Mouse (Mus musculus): Measurements from ENCODE around the gene Idh3g. TPM values are rescaled to one million over a fixed set of nuclear protein-coding genes. Genes with fewer than 3 reads are reported as not detected.

Gene Idh3g
- 210 and 219 TPM in 2 replicates for polyA plus RNA-seq (2014; fragmentation: Nextera tagmentation; extraction: Ambion mirVana)

DNA sequence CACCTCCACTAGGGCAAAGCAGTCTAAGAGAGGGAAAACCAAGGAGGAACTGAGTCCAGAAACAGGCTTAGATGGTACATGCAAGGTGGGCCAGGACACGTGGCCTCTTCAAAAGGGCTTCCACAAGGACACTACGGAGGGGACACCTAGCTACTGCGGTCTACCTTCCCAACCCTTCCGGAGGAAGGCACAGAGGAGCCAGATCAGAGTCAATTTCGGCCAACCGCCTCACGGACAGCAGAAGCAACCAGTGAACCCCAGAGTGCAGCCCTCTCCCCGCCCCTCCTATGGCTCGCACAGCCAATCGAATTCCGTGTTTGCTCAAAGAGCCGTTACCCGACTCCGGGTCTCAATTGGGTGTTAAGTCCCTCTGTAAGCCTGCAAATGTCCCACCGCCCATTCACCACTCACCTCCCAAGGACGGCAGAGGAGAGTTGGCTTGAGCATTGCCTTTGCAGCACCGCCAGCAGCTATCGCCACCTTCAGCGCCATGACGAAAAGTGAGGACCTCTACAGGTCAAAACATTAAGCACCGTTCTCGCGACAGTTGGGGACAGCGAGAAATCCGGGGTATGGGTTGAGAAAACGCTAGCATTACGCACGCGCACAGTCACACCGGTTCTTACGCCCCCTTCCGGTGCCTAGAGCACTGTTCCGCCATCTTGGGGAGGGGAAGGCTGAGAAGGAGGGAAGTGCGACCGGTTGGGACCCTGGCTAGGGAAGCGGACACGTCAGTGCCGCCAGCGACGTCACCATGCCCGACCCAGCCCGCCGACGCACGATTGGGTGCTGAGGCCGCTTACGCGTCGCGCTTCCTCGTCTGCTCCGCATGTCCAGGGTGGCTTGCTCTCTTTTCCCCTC lies at the start of gene Idh3g, which contains the start of gene Ssr4:
Gene Idh3g (minus strand): TSS at position 534 of the 861 bp plus-strand sequence.
Gene Ssr4 (plus strand): TSS at position 665 of the 861 bp plus-strand sequence.
- peak within 1 kb of the TSS; percentile 70 for H3K4me2 ChIP-seq
- ATAC-seq (ENCODE audit: insufficient read depth) = peak; percentile 98
- no peaks in the 10 kb centered on the region for H3K9me3 ChIP-seq (ENCODE audit: low read depth, low read length)
- peaks cover 31% of the 10 kb centered on the region; the same call in 1 of the 2 replicates for H3K36me3 ChIP-seq (ENCODE audit: insufficient read depth)
- H3K27ac ChIP-seq (ENCODE audit: low read depth) = peak within 1 kb of the TSS; percentile 88
- WGBS = 10% methylated on average over 51 of the region's 52 CpGs
- peak within 1 kb of the TSS; percentile 60 for H3K4me3 ChIP-seq (ENCODE audit: low read depth, low read length)
- H3K27me3 ChIP-seq (ENCODE audit: insufficient read depth, low read length) = no peaks in the 10 kb centered on the region
- peak; percentile 70 for TF ChIP-seq CTCF (IDR thresholded peaks at IDR 0.05; ENCODE audit: low read depth)
- peaks cover 5% of the 10 kb centered on the region; the same call in 1 of the 2 replicates for H3K4me1 ChIP-seq (ENCODE audit: insufficient read depth)
- peak within 1 kb of the TSS; percentile 70 for H3K9ac ChIP-seq
- peak; percentile 97 for DNase-seq

DNA sequence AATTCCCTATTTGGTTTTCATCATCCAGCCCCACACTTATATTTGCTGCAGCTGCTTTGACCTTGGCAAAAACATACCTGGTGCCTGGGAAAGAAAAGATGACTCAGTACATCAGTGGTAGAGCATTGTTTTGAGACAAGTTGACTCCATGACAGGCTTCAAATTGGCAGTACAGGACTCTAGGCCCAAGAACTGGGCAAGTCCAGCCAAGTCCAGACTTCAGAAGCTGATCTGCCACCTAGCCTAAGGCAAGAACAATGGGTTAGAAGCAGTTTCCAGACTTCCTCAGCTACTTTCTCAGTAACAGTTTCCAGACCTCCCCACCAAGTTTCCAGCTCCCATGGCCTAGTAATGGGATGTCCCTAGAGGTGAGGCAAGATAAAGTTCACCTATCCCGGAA lies 49.0 kb upstream of the Idh3g start:
- H3K9ac ChIP-seq = no peak overlapping the region
- no peak overlapping the region for H3K4me3 ChIP-seq (ENCODE audit: low read depth, low read length)
- no peaks in the 10 kb centered on the region for H3K27me3 ChIP-seq (ENCODE audit: insufficient read depth, low read length)
- DNase-seq (no peak), ATAC-seq (ENCODE audit: insufficient read depth) (no peak)
- no peak overlapping the region for H3K4me2 ChIP-seq
- no peak for TF ChIP-seq CTCF (IDR thresholded peaks at IDR 0.05; ENCODE audit: low read depth)
- no peak overlapping the region for H3K27ac ChIP-seq (ENCODE audit: low read depth)
- no peaks in the 10 kb centered on the region for H3K36me3 ChIP-seq (ENCODE audit: insufficient read depth)
- H3K4me1 ChIP-seq (ENCODE audit: insufficient read depth) = no peaks in the 10 kb centered on the region
- WGBS = 81% methylated on average over 1 of the region's 1 CpGs
- H3K9me3 ChIP-seq (ENCODE audit: low read depth, low read length) = no peaks in the 10 kb centered on the region

DNA sequence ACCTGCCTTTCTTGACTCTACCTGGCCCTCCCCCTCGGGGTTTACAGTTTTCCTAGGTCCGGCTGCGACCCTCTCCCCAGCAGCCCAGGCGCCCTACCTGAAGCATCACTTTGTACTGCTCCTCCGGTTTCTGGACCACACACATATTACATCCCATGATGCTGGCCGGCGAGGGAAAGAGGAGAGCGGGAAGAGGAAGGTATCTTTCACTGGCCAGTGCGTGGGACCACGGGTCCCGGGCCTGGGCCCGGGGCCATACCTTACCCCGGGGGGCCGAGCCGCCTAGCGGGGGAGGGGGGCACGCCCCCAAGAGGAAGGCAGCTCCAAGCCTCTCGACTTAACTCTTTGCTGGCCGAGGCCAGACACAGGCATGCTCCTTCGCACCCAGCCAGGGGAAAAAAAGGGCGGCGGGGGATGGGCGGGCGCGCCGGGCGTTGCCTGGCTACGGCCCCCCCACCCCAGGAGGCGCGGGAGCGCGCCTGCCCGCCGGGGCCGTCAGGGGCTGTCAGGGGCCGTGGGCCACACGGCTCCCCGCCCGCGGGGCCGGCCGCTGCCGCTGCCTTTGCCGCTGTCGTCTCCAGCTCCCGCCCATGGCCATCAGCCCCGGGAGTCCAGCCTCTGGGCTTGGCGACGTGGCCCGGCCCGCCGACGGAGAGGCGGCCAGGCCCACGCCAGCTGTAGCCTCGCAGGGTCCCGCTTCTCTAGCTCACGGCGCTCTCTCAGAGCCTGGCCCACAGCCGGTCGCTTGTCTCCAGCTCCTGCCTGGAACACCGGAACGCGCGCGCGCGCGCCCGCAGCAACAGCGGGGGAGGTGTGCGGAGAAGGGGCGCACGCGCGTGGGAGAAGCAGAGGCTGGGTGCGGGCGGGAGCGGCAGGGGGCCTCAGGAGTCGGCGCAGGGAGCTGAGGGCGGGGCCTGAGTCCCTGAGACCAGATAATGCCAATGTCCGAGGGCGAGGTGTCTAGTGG lies 37.8 kb upstream of the Idh3g start, which contains the start of gene Pdzd4:
Gene Pdzd4 (minus strand): TSS at position 785 of the 967 bp plus-strand sequence.
- no peak for TF ChIP-seq CTCF (IDR thresholded peaks at IDR 0.05; ENCODE audit: low read depth)
- Histone ChIP-seq H3K4me3 (ENCODE audit: low read depth, low read length) (peak within 1 kb of the TSS; percentile 57), H3K9ac (peak within 1 kb of the TSS; percentile 61), H3K36me3 (ENCODE audit: insufficient read depth) (no peaks in the 10 kb centered on the region), H3K9me3 (ENCODE audit: low read depth, low read length) (no peaks in the 10 kb centered on the region), H3K27ac (ENCODE audit: low read depth) (no peak within 1 kb of the TSS), H3K27me3 (ENCODE audit: insufficient read depth, low read length) (peaks cover 9% of the 10 kb centered on the region; the same call in 1 of the 2 replicates), H3K4me2 (peak within 1 kb of the TSS; percentile 71), H3K4me1 (ENCODE audit: insufficient read depth) (no peaks in the 10 kb centered on the region)
- WGBS = 8% methylated on average over 66 of the region's 84 CpGs
- DNase-seq (peak; percentile 80), ATAC-seq (ENCODE audit: insufficient read depth) (peak; percentile 87)

DNA sequence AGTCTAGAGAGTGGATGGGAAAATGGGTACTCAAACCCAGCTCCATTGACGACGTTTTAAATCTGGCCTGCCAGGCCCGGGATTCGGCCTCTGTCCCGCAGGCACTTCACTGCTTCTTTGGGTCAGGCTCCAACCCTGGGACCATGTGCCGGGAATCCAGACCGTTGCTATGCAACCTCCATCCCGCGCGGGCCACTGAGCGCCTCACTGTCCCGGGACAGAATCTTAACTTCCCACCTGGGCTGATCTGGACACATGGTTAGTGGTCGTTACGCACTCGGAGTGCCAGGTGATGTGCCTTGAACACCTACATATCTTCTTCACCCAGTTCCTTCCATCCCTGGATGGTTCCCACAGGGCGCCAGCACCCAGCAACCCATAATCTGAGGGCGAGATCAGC lies 37.0 kb upstream of the Idh3g start:
- no peak for TF ChIP-seq CTCF (IDR thresholded peaks at IDR 0.05; ENCODE audit: low read depth)
- Histone ChIP-seq H3K27ac (ENCODE audit: low read depth) (no peak overlapping the region), H3K4me1 (ENCODE audit: insufficient read depth) (no peaks in the 10 kb centered on the region), H3K9me3 (ENCODE audit: low read depth, low read length) (no peaks in the 10 kb centered on the region), H3K27me3 (ENCODE audit: insufficient read depth, low read length) (peaks cover 9% of the 10 kb centered on the region; the same call in 1 of the 2 replicates), H3K36me3 (ENCODE audit: insufficient read depth) (no peaks in the 10 kb centered on the region), H3K9ac (no peak overlapping the region; the same call in 1 of the 2 replicates), H3K4me3 (ENCODE audit: low read depth, low read length) (peak overlapping the region; percentile 57), H3K4me2 (peak overlapping the region; percentile 71)
- 16% methylated on average over 17 of the region's 17 CpGs for WGBS
- peak; percentile 53; the same call in 1 of the 2 replicates for ATAC-seq (ENCODE audit: insufficient read depth)
- peak; percentile 11 for DNase-seq

DNA sequence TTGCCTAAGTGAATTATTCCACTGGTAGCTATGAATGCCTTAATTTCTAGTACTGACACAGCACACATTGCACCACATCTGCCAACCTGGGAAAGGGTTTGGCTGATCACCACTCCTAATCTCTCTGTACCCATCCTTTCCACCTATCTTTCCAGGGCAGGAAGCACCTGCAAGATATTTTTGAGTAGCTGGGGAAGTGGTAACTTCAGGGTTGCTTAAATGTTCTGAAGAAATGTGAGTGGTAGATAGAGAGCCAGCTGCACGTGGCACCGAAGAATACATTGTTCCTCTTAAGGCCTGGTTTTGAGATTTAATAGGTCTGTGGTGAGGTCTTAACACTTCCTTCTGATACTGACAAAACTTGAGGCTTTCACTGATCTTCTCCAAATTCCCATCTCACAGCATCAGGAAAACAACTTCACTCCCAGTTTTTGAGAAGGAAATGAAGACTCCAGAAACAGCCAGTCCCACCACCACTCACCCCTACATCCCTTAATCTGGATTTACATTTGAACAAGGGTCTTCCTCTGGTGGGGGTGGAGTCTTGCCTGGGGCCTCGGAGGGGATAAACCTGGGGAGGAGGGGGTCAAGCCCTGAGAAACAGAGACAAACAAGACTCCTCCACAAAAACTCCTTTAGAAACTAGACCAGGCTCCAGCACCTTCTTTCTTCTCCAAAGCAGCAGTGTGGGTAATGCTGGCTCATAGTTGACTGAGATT lies 30.1 kb upstream of the Idh3g start:
- no peak overlapping the region for H3K4me3 ChIP-seq (ENCODE audit: low read depth, low read length)
- DNase-seq (no peak), ATAC-seq (ENCODE audit: insufficient read depth) (no peak)
- no peak overlapping the region for H3K27ac ChIP-seq (ENCODE audit: low read depth)
- no peaks in the 10 kb centered on the region for H3K27me3 ChIP-seq (ENCODE audit: insufficient read depth, low read length)
- H3K36me3 ChIP-seq (ENCODE audit: insufficient read depth) = no peaks in the 10 kb centered on the region
- H3K4me2 ChIP-seq = no peak overlapping the region
- H3K4me1 ChIP-seq (ENCODE audit: insufficient read depth) = no peaks in the 10 kb centered on the region
- 61% methylated on average over 3 of the region's 3 CpGs for WGBS
- no peak overlapping the region for H3K9ac ChIP-seq
- no peaks in the 10 kb centered on the region for H3K9me3 ChIP-seq (ENCODE audit: low read depth, low read length)
- no peak for TF ChIP-seq CTCF (IDR thresholded peaks at IDR 0.05; ENCODE audit: low read depth)

DNA sequence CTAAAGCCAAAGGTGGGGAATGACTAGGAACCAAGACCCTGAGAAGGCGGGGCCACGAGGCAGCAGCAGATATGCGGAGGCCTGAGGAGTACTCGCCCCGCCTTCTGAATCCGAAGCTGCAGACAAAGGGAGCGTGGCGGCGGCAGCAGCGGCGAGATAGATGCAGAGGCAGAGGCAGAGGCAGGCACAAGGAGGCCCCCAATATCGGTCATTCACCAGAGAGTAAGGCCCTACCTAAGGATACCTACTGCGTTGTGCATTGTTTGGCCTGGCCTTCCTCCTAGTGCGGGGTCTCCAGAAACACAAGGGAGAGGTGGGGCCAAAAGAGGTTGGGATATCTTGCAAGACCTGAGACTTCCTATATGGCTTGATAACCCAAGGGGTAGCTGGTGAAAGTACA lies 28.4 kb upstream of the Idh3g start:
- Histone ChIP-seq H3K9ac (peak overlapping the region; percentile 46; the same call in 1 of the 2 replicates), H3K4me3 (ENCODE audit: low read depth, low read length) (peak overlapping the region; percentile 23; the same call in 1 of the 2 replicates), H3K36me3 (ENCODE audit: insufficient read depth) (no peaks in the 10 kb centered on the region), H3K4me2 (peak overlapping the region; percentile 51), H3K9me3 (ENCODE audit: low read depth, low read length) (no peaks in the 10 kb centered on the region), H3K27me3 (ENCODE audit: insufficient read depth, low read length) (no peaks in the 10 kb centered on the region), H3K27ac (ENCODE audit: low read depth) (no peak overlapping the region), H3K4me1 (ENCODE audit: insufficient read depth) (no peaks in the 10 kb centered on the region)
- WGBS = 12% methylated on average over 14 of the region's 14 CpGs
- DNase-seq (peak; percentile 51), ATAC-seq (ENCODE audit: insufficient read depth) (peak; percentile 44; the same call in 1 of the 2 replicates)
- no peak for TF ChIP-seq CTCF (IDR thresholded peaks at IDR 0.05; ENCODE audit: low read depth)
